Mouse (Mus musculus) brain, embryonic 14.5 days (tissue): ENCODE measurements around the gene Rfc2.

Experiments used
- CTCF ChIP-seq: fragments of 200-500 bp; IDR thresholded peaks from 2 replicates; pipeline ENCODE4 v1.5.1; 2012; ENCODE audit warnings: inconsistent platforms, mild to moderate bottlenecking, moderate library complexity, borderline replicate concordance; ENCODE audit not compliant: insufficient read depth, insufficient read length; ENCODE audit errors: extremely low read depth
- POLR2A ChIP-seq: fragments of 200-500 bp; IDR thresholded peaks from 2 replicates; pipeline ENCODE4 v1.6.1; 2012; ENCODE audit warnings: mild to moderate bottlenecking, inconsistent platforms, borderline replicate concordance; ENCODE audit not compliant: poor library complexity, insufficient read depth, insufficient read length, severe bottlenecking; ENCODE audit errors: extremely low read depth

- no peak for TF ChIP-seq CTCF
- TF ChIP-seq POLR2A = no peak
Measured at GRCm38 (mm10) chr5:134615380-134615779, 34.2 kb downstream of the Rfc2 start.
